Mouse (Mus musculus) small intestine, adult 2 months (tissue): ENCODE data around the gene Chmp4b.

Source experiments
- CTCF ChIP-seq: fragments of 200-500 bp; IDR thresholded peaks from 2 replicates; pipeline ENCODE4 v1.5.1; 2012; ENCODE audit warnings: low read depth, mild to moderate bottlenecking, control low read depth, inconsistent platforms, low read length, moderate library complexity, mixed read lengths; ENCODE audit not compliant: insufficient replicate concordance, insufficient read length; ENCODE audit errors: extremely low read depth
- POLR2A ChIP-seq: fragments of 200-500 bp; IDR thresholded peaks from 2 replicates; pipeline ENCODE4 v1.6.1; 2012; ENCODE audit warnings: low read depth, mild to moderate bottlenecking, control low read depth, inconsistent platforms, low read length, moderate library complexity

GRCm38 (mm10) chr2:154689391-154689790, 37.9 kb downstream of the Chmp4b start:
- TF ChIP-seq CTCF, result no peak
- TF ChIP-seq POLR2A, result no peak
